Mouse (Mus musculus) liver, embryonic 14.5 days (tissue): Measurements from ENCODE around the gene Ube2k.

Source experiments
- CTCF ChIP-seq: IDR thresholded peaks from 2 replicates; pipeline ENCODE4 v1.5.1; 2016; ENCODE audit warnings: antibody characterized with exemption, low read depth, control low read depth
- EP300 ChIP-seq: IDR thresholded peaks from 2 replicates; pipeline ENCODE4 v1.6.1; 2016; ENCODE audit warnings: antibody characterized with exemption, low read depth

DNA sequence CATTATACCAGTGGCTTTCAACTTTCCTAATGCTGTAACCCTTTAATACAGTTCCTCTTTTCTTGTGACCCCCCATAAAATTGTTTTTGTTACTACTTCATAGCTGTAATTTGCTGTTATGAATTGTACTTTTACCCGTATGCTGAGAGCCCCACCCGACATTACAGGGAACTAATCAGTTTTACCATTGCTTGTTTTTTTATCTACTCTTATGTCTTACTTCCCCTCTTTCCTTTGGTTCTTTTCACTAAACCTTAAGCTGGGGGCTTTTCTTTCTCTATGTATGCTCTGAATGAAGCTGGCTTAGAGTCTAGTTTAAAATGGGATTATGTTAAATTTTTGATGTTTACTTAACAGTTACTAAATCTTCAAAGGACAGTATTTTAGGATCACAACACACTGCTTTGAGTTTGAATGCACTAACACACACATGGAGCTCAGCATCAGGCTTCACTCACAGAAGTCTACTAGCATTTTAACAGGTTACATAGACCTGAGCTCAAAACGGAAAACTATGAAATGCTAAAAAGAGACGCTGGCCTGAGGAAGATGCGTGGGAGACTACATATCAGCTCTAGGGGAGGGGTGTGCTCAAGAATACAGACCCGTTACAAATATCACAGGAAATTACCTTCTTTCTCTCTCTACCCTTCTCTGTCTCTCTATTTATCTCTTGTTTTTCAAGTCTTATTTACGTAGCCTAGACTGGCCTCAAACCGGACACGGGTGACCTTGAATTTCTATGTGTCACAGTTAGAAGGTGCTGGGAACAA lies 76.3 kb downstream of the Ube2k start:
- no peak for TF ChIP-seq EP300
- no peak for TF ChIP-seq CTCF
